Mouse (Mus musculus): ENCODE measurements around the gene Kcnd2. TPM values are rescaled to one million over a fixed set of nuclear protein-coding genes. Genes with fewer than 3 reads are reported as not detected.
A peak's percentile ranks its signal among the peaks of the same experiment; 100 is the strongest.

The Kcnd2 gene
- polyA plus RNA-seq, 1 experiment from 2014 or later: 0.84 TPM

DNA sequence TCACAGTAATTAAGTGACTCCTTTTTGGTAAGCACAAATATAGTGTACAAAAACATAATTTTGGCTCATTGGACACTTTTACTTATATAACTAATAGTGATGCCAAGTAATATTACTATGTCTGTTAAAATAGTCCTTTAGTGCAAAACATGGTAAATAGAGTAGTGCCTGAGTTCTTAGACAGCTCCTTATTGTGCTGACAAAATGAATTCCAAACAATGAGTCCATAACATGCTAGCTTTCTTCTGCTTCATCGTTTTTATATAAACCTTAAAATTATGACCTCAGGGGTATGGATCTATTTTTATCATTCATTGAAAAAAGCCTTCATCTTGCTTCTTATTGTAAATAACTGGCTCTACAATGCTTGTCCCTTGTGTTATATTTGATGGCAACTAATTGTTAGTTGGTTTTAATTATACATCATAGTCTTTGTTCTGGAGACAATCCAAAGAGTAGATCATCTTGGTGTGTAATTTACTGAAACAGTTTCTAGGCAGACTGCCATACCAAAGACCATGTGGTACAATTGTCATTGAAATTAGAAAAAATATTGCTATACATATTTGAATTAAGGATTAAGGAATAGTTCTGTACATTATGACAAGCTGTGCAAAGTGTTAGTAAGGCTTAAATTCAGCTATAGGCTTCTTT is 256.7 kb downstream of the Kcnd2 start:
- Histone ChIP-seq H3K27ac (no peak overlapping the region), H3K27me3 (ENCODE audit: insufficient read depth, poor library complexity, severe bottlenecking) (no peaks in the 10 kb centered on the region), H3K4me1 (replicated peaks) (no peaks in the 10 kb centered on the region), H3K36me3 (no peaks in the 10 kb centered on the region), H3K4me3 (no peak overlapping the region), H3K9me3 (no peaks in the 10 kb centered on the region)
- WGBS: 78% methylated on average over 1 of the region's 1 CpGs
- no peak for DNase-seq (ENCODE audit: low spot score)

DNA sequence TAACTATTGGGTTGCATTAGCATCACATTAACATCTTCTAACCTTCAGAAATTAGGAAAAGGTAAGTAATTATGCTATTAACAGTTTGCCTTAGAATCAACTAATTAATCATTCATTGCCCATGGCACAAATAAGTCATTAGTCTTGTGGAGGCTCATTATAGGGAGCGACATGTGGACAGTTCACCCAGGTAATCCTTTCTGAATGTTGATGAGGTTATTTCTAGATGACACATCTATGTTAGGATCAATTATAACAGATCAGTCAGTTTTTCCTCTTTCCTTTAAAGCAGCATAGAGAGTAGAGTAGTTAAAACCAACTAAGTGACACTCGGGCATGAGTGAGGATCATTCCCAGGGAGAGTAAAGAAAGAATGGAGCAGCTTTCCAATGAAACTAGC is 267.4 kb downstream of the Kcnd2 start:
- H3K4me1 ChIP-seq (replicated peaks): no peaks in the 10 kb centered on the region
- H3K4me3 ChIP-seq: no peak overlapping the region
- DNase-seq (ENCODE audit: low spot score): no peak
- H3K27me3 ChIP-seq (ENCODE audit: insufficient read depth, poor library complexity, severe bottlenecking): no peaks in the 10 kb centered on the region
- H3K36me3 ChIP-seq: no peaks in the 10 kb centered on the region
- H3K27ac ChIP-seq: no peak overlapping the region
- WGBS: 91% methylated on average over 2 of the region's 2 CpGs
- H3K9me3 ChIP-seq: no peaks in the 10 kb centered on the region

- Histone ChIP-seq H3K27ac (no peak overlapping the region), H3K9me3 (no peaks in the 10 kb centered on the region), H3K4me1 (replicated peaks) (no peaks in the 10 kb centered on the region), H3K36me3 (no peaks in the 10 kb centered on the region), H3K27me3 (ENCODE audit: insufficient read depth, poor library complexity, severe bottlenecking) (no peaks in the 10 kb centered on the region), H3K4me3 (no peak overlapping the region)
- DNase-seq (ENCODE audit: low spot score): no peak
- 88% methylated on average over 2 of the region's 2 CpGs for WGBS
These were observed 273.2 kb downstream of the Kcnd2 start for GRCm38 (mm10) chr6:21488536-21488935.

DNA sequence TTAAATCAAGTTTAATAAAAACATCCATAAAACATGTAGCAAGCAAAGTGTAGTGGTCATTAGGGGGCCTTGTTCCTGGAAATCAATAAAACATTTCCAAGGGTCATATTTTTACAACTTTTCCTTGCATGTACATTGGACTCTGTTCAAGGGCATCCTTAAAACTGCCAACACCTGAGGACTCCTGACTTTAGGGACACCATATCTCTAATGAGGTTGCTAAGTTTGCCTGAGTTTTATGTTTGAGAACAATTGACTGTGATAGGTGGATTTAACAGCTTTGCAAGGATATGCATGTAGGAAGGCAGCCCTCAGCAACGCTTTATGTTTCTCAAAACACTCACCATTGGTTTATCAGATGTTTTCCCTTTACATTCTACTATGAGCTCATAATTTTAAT is 287.6 kb downstream of the Kcnd2 start:
- DNase-seq (ENCODE audit: low spot score): no peak
- WGBS: 86% methylated on average over 1 of the region's 1 CpGs
- H3K27ac ChIP-seq: no peak overlapping the region
- no peaks in the 10 kb centered on the region for H3K36me3 ChIP-seq
- H3K4me1 ChIP-seq (replicated peaks): no peaks in the 10 kb centered on the region
- no peaks in the 10 kb centered on the region for H3K9me3 ChIP-seq
- H3K27me3 ChIP-seq (ENCODE audit: insufficient read depth, poor library complexity, severe bottlenecking): no peaks in the 10 kb centered on the region
- H3K4me3 ChIP-seq: no peak overlapping the region

DNA sequence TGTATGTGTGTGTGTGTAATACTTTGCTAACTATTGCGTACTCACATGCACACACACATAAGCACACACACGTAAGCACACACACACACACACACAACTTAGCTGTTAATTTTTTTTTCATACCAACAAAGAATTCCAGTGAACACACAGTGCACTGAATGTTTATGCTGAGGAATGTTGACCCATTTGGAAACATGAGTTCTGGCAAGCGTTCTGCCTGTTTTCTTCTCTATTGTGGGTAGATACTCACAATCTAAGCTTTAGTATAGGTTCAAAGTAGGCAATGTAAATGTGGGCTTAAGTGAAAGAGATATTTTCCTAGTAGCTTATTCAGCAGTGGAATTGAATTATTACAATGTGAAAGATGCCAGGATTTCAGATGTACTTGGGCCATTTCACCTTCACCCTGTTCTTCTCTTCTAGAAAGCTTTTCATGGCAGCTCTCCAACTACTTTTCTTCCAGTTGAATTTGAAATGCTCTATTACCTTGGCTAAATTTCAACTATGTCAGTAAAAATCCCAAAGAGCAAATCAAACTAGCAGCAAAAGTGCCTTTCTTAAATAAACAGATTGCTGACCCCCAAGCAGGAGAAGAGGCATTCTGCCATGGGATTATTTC is 295.4 kb downstream of the Kcnd2 start:
- WGBS: 94% methylated on average over 3 of the region's 3 CpGs
- Histone ChIP-seq H3K9me3 (no peaks in the 10 kb centered on the region), H3K36me3 (no peaks in the 10 kb centered on the region), H3K27ac (no peak overlapping the region), H3K4me3 (no peak overlapping the region), H3K4me1 (replicated peaks) (no peaks in the 10 kb centered on the region), H3K27me3 (ENCODE audit: insufficient read depth, poor library complexity, severe bottlenecking) (no peaks in the 10 kb centered on the region)
- no peak for DNase-seq (ENCODE audit: low spot score)

GRCm38 (mm10) chr6:21520351-21520750 is 305.0 kb downstream of the Kcnd2 start:
- WGBS: 94% methylated on average over 1 of the region's 1 CpGs
- H3K36me3 ChIP-seq: no peaks in the 10 kb centered on the region
- H3K4me1 ChIP-seq (replicated peaks): no peaks in the 10 kb centered on the region

GRCm38 (mm10) chr6:21527489-21528074 is 312.3 kb downstream of the Kcnd2 start:
- Histone ChIP-seq H3K27me3 (ENCODE audit: insufficient read depth, poor library complexity, severe bottlenecking) (no peaks in the 10 kb centered on the region), H3K4me3 (no peak overlapping the region), H3K4me1 (replicated peaks) (no peaks in the 10 kb centered on the region), H3K9me3 (no peaks in the 10 kb centered on the region), H3K27ac (no peak overlapping the region), H3K36me3 (no peaks in the 10 kb centered on the region)
- DNase-seq (ENCODE audit: low spot score): no peak
- WGBS: 86% methylated on average over 1 of the region's 1 CpGs

More at GRCm38 (mm10) chr6:21520351-21520750, 305.0 kb downstream of the Kcnd2 start:
- no peak overlapping the region for H3K4me3 ChIP-seq
- H3K27me3 ChIP-seq (ENCODE audit: insufficient read depth, poor library complexity, severe bottlenecking): no peaks in the 10 kb centered on the region
- H3K27ac ChIP-seq: no peak overlapping the region
- no peak for DNase-seq (ENCODE audit: low spot score)
- no peaks in the 10 kb centered on the region for H3K9me3 ChIP-seq

GRCm38 (mm10) chr6:21534009-21534408 is 318.7 kb downstream of the Kcnd2 start:
- WGBS: 77% methylated on average over 2 of the region's 2 CpGs
- Histone ChIP-seq H3K4me1 (replicated peaks) (no peaks in the 10 kb centered on the region), H3K36me3 (no peaks in the 10 kb centered on the region), H3K9me3 (no peaks in the 10 kb centered on the region), H3K27me3 (ENCODE audit: insufficient read depth, poor library complexity, severe bottlenecking) (no peaks in the 10 kb centered on the region), H3K4me3 (no peak overlapping the region), H3K27ac (no peak overlapping the region)
- no peak for DNase-seq (ENCODE audit: low spot score)

- H3K27me3 ChIP-seq (ENCODE audit: insufficient read depth, poor library complexity, severe bottlenecking): no peaks in the 10 kb centered on the region
- 49% methylated on average over 1 of the region's 1 CpGs for WGBS
- no peaks in the 10 kb centered on the region for H3K9me3 ChIP-seq
- H3K27ac ChIP-seq: no peak overlapping the region
- no peaks in the 10 kb centered on the region for H3K36me3 ChIP-seq
- peak; percentile 5 for DNase-seq (ENCODE audit: low spot score)
- no peak overlapping the region for H3K4me3 ChIP-seq
- no peaks in the 10 kb centered on the region for H3K4me1 ChIP-seq (replicated peaks)
These were observed 319.5 kb downstream of the Kcnd2 start for GRCm38 (mm10) chr6:21534820-21535219.

GRCm38 (mm10) chr6:21551501-21551900 is 336.2 kb downstream of the Kcnd2 start:
- WGBS: 87% methylated on average over 9 of the region's 9 CpGs
- Histone ChIP-seq H3K36me3 (no peaks in the 10 kb centered on the region), H3K27me3 (ENCODE audit: insufficient read depth, poor library complexity, severe bottlenecking) (no peaks in the 10 kb centered on the region), H3K27ac (no peak overlapping the region), H3K4me1 (replicated peaks) (no peaks in the 10 kb centered on the region), H3K4me3 (no peak overlapping the region), H3K9me3 (no peaks in the 10 kb centered on the region)
- no peak for DNase-seq (ENCODE audit: low spot score)

GRCm38 (mm10) chr6:21570964-21571363 is 355.7 kb downstream of the Kcnd2 start:
- H3K36me3 ChIP-seq: no peaks in the 10 kb centered on the region
- 83% methylated on average over 6 of the region's 6 CpGs for WGBS
- no peak overlapping the region for H3K27ac ChIP-seq
- H3K27me3 ChIP-seq (ENCODE audit: insufficient read depth, poor library complexity, severe bottlenecking): no peaks in the 10 kb centered on the region
- no peak for DNase-seq (ENCODE audit: low spot score)
- H3K4me3 ChIP-seq: no peak overlapping the region
- no peaks in the 10 kb centered on the region for H3K9me3 ChIP-seq
- H3K4me1 ChIP-seq (replicated peaks): no peaks in the 10 kb centered on the region

- WGBS: 89% methylated on average over 3 of the region's 3 CpGs
- H3K4me1 ChIP-seq (replicated peaks): no peaks in the 10 kb centered on the region
- H3K9me3 ChIP-seq: no peaks in the 10 kb centered on the region
- H3K36me3 ChIP-seq: no peaks in the 10 kb centered on the region
- H3K27me3 ChIP-seq (ENCODE audit: insufficient read depth, poor library complexity, severe bottlenecking): no peaks in the 10 kb centered on the region
- H3K27ac ChIP-seq: no peak overlapping the region
- no peak for DNase-seq (ENCODE audit: low spot score)
- no peak overlapping the region for H3K4me3 ChIP-seq
These were observed 374.9 kb downstream of the Kcnd2 start for GRCm38 (mm10) chr6:21590156-21590555.

DNA sequence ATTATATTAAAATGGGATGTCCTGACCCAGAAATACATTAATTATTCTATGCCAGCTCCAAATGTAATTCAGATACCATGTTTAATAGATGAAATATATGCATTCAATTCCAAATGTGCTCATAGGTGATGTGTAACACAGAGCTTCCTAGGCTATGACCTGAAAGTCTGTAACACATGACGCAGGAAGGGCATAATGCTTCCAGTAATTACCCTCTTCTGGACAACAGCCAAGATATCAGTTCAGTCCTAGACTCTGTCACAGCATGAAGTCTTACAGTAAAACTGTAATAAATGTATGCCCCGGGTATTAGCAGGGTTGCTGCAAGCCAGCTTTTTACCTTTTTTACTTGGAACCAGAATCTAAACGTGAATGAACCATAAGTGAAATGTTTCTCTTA is 382.1 kb downstream of the Kcnd2 start:
- H3K9me3 ChIP-seq: no peaks in the 10 kb centered on the region
- H3K4me3 ChIP-seq: no peak overlapping the region
- 80% methylated on average over 3 of the region's 3 CpGs for WGBS
- H3K4me1 ChIP-seq (replicated peaks): no peaks in the 10 kb centered on the region
- H3K36me3 ChIP-seq: no peaks in the 10 kb centered on the region
- DNase-seq (ENCODE audit: low spot score): no peak
- no peaks in the 10 kb centered on the region for H3K27me3 ChIP-seq (ENCODE audit: insufficient read depth, poor library complexity, severe bottlenecking)
- no peak overlapping the region for H3K27ac ChIP-seq

All from hindbrain, embryonic 10.5 days (tissue).